Mouse (Mus musculus): ENCODE results near the gene Rcan1. TPM values are rescaled to one million over a fixed set of nuclear protein-coding genes. Genes with fewer than 3 reads are reported as not detected.

Gene Rcan1
- total RNA-seq, 1 experiment from 2014 or later: 16.8 TPM

DNA sequence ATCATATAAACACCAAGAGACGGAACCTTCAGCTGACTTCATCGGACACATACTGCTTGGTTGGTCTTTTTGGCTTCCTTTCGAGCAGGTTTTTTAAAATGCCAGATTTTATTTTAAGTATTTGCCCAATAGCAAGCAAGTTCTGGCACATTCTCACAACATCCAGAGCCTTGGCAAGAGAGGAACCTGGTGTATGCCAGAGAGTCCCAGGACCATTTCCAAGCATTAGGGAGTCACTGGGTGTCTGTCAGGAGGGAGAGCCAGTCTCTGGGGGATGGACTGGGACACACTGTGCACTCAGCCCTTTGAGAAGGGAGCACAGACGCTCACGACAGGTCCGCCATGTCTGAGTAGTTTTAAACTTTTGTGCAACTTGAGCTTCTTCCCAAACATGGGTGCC, 93.7 kb downstream of the Rcan1 start:
- ATAC-seq (replicated peaks; ENCODE audit: insufficient number of reproducible peaks, low FRiP score, low TSS enrichment, poor library complexity, severe bottlenecking): no peak

DNA sequence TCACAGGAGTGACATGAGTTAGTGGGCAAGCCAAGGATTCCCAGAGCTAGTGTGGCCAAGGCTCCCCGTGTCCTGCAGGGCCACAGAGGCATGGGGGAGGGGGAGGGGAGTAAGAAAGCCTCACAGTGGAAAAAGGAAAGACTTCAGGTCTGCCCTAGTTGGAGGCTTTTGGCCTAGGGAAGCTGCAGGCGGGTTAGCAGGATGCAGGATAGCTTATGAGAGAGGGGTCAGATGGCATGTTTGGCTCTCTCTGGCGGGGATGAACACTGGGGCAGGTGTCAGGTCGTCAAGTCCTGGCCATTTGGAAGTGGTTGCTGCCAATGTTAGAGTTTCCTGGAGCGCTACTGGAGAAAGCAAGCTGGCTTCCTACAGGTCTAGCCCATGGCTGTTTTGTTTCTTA, 99.0 kb downstream of the Rcan1 start:
- no peak for ATAC-seq (replicated peaks; ENCODE audit: insufficient number of reproducible peaks, low FRiP score, low TSS enrichment, poor library complexity, severe bottlenecking)

DNA sequence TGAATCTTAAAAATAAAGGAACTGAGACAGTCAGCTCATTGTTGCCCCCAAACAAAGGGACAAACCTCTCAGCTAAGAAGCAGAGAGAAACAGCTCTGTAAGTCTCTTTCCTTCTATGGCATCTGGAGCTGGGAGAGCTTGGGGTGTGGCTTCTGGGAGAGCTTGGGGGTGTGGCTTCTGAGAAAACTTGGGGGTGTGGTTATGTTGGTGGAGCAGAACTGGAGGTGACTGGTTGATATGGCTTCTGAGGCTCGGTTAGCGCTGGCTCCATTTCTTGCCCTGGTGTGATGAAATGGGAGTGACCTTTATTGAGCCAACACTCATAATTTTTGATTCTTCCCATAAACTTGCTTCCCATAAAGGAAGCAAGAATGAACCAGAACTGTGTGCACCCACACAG, 101.4 kb downstream of the Rcan1 start:
- ATAC-seq (replicated peaks; ENCODE audit: insufficient number of reproducible peaks, low FRiP score, low TSS enrichment, poor library complexity, severe bottlenecking): no peak

DNA sequence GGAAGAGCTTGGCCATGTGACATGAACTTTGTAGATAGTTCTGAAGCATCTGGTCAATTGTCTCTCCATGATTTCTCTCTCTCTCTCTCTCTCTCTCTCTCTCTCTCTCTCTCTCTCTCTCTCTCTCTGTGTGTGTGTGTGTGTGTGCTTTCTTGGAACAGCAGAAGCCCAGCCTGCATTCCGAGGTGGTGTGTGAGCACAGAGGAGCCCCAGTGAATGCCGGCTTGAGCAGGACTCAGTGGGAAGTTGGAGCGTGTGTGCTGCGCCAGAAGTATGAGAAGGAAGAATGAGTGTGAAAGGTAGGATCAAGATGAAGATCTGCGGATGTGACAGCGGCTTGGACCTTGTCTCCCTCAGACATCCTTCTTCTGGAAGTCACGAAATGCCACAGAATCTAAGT, 105.2 kb downstream of the Rcan1 start:
- ATAC-seq (replicated peaks; ENCODE audit: insufficient number of reproducible peaks, low FRiP score, low TSS enrichment, poor library complexity, severe bottlenecking): no peak

DNA sequence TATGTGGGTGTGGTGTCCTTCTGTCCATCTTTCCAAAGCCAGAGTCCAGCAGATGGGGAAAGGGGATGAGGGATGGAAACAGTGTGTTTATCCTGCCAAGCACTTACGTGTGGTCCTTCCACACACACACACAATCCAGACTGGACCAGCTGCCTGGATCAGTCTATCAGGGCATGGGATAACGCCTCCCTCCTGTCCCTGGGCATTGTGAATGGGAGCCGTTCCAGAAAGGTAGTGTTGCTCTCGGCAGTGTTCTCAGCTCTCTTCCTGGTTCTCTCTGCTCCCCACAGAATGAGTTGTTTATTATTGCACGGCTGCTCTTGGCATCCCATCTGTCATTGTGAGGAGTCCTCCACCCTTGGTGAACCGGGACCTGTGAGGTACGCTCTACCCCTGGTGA, 110.0 kb downstream of the Rcan1 start:
- no peak for ATAC-seq (replicated peaks; ENCODE audit: insufficient number of reproducible peaks, low FRiP score, low TSS enrichment, poor library complexity, severe bottlenecking)

DNA sequence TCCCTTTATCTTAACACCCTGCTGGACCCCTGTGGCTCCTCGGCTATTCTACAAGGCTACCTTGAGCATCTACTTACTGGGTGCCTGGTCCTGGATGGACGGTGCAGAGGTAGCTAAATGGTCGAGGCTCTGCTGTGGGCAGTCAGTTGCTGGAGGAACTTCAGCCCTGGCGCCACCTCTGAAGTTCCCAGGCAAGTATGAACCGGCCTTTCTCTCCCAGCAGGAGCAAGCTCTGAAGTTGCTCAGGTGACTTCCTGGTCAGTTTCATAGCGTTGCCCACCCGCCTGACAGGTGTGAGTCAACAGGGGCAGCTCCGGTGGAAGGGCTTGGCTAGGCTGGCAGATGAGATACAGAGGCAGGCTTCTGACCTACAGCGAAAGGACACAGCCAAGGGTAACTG, 111.4 kb downstream of the Rcan1 start, which contains the start of gene Kcne1:
Gene Kcne1, minus strand, starts transcription at position 240 of the 400 bp plus-strand sequence.
- ATAC-seq (replicated peaks; ENCODE audit: insufficient number of reproducible peaks, low FRiP score, low TSS enrichment, poor library complexity, severe bottlenecking): no peak

DNA sequence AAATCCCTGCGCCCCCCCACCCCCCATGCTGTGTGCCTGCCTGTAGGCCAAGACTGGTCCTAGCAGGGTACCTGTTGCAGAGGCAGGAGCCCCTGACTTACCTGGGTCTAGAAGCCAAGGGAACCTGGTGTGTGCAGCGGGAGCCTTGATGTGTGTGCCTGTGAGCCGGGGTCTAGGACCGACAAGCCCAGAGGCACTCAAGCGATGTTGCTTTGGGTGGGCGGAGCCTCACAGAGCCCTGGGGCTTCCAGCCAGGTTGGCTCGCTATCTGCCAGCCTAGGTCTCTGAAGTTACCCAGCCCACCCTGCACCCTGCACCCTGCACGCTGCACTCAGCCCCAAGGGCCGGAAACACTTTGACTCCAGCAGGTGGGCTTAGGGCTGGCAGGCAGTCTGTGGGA, 111.9 kb downstream of the Rcan1 start:
- ATAC-seq (replicated peaks; ENCODE audit: insufficient number of reproducible peaks, low FRiP score, low TSS enrichment, poor library complexity, severe bottlenecking): no peak

DNA sequence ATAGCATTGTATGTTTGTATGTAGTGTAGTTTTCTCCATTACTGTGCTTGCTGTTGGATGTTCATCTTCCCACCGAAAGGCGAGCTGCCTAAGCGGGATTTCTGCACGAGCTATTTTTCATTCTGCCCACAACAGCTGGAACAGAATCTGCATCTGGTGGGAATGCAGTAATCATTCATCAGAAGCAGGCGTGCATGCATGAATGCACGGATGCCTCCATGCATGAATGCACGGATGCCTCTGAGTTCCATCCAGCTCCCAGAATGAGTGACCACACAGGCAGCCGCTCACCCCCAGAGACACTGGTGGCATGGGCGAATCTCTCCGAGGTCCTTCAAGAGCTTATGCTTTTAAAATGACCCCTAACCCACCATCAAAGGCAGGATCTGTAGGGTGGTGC, 113.1 kb downstream of the Rcan1 start:
- no peak for ATAC-seq (replicated peaks; ENCODE audit: insufficient number of reproducible peaks, low FRiP score, low TSS enrichment, poor library complexity, severe bottlenecking)

DNA sequence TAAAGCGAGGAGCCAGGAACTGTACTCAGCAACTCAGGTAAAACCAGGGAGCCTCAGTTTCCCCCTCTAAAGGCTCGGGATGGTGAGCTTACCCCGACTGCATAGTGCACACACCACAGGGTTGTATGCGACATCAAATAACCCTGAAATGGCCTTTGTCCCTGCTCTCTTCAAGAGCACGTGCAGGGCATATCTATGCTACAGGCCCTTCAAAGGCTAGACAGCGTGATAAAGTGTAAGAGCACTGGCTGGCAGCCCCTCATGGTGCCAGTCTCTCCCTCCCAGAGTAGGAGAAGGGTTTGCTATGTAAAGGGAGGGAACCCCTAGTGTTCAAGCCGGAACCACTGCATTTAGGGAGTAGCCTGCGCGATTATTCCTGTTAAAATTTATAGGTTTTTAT, 113.6 kb downstream of the Rcan1 start:
- ATAC-seq (replicated peaks; ENCODE audit: insufficient number of reproducible peaks, low FRiP score, low TSS enrichment, poor library complexity, severe bottlenecking): no peak

DNA sequence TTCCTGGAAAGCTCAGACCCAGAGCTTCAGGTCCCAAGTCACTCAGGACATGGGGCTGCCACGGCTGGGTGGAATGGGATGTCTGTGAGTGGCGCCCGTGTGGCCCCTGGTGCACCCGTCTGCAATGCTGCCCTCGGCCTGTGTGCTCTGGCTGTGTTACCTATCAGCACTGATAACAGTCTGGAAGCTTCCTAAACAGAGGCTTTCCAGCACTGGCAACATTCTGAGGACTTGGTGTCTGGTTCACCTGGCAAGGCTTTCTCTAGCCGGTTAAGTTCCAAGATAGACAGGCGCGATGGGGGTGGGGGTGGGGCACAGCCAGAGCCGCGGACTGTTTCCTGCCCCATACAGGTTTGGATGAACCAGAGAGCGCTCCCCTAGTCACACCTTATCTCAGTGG, 114.7 kb downstream of the Rcan1 start:
- no peak for ATAC-seq (replicated peaks; ENCODE audit: insufficient number of reproducible peaks, low FRiP score, low TSS enrichment, poor library complexity, severe bottlenecking)

DNA sequence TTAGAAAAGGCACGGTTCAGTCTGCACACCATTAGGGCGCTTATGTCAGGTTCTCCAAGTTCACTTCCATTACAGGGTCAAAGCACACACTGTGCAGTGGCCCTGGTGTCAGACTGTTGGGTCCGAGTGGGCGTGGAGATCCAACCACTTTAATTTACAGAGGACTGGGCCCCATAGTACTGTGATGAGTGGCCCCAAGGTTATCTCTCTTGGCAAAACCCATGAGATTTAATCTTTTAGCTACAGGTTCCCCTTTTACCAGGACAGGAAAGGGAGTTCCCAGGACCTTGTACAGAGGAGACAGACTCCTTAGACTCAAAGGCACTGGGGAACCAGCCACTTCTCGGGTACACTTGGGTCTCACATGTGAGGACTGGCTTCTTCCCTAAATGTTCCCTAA, 115.3 kb downstream of the Rcan1 start:
- no peak for ATAC-seq (replicated peaks; ENCODE audit: insufficient number of reproducible peaks, low FRiP score, low TSS enrichment, poor library complexity, severe bottlenecking)

DNA sequence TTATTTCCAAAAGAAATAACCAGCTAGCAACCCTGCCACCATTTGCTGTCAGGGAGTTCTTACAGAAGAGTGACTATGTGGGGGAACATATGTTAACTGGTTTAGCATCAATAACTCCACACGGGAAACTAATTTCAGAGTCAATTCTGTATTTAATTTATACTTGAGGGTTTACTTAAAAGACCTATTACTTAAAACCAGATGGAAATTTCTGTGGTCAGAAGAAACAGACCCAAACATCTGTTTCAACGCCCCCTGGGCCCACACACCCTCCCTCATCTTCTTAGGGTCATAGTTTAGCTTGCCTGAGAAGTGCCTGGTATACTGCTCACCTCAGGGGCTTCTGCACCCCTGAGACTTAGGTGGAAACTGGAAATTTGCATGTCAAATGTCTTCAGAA, 116.8 kb downstream of the Rcan1 start:
- ATAC-seq (replicated peaks; ENCODE audit: insufficient number of reproducible peaks, low FRiP score, low TSS enrichment, poor library complexity, severe bottlenecking): no peak

DNA sequence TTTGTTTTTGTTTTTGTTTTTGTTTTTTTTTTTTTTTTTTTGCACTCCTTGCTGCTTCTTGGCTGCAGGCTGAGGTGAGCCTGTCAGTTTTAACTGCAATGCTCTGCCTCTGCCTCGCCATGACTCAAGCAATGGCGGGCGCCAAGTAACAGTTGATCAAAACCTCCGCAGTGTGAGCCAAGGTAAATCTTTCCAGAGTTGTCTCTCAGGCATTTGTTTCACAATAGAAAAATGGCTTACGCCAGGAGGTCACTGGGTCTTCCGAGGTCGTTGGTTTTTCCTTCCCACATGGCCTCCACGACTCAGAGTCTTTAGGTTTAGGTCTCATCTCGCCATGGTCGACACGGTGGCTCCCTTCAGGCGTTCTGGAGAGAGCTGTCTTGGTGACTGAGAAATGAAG, 117.4 kb downstream of the Rcan1 start:
- no peak for ATAC-seq (replicated peaks; ENCODE audit: insufficient number of reproducible peaks, low FRiP score, low TSS enrichment, poor library complexity, severe bottlenecking)

DNA sequence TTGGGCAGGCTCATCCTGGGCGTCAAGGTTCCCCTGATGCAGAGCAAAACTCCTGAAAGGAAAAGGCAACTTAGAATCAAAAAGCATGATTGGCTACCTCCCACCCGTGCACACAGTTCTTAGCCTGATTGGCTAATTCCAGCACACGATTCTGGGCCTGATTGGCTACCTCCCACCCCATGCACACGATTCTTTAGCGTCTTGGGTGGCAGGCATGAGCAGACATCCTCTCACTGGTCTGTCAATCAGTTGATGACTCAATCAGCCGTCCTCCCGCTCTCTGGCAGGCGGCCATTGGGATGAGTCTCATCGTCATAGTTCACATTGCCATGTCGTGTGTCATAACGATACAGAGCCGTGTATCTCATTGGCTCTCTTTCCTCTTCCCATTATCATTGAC, 121.7 kb downstream of the Rcan1 start:
- ATAC-seq (replicated peaks; ENCODE audit: insufficient number of reproducible peaks, low FRiP score, low TSS enrichment, poor library complexity, severe bottlenecking): no peak

DNA sequence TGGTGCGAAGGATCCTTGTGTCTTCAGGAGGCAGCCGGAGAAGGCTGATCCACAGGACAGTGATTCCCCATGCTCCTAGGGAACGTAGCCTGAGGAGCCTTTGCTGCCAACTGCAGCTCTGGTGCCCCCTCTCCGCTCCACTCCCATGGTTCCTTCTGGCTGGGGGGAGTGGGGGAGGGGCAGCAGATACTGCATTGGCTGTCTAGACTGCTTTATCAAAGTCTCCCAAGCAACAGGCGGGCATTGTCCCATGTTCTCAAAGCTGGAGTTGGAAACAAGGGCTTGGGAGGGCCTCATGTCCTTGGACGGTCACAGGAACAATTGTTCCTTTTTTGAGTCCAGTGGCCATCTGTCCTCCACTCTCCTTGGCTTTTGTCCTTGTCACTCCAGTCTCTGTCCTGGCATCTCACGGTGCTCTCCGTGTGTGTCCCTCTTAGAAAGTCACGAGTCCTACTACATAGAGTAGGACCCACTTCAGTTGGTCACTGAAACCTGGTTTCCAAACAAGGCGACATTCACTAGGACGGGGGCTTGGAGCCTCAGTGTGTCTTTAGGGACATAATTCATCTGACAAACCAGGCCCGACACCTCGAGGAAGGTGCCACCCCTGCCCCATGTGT, 124.3 kb downstream of the Rcan1 start:
- no peak for ATAC-seq (replicated peaks; ENCODE audit: insufficient number of reproducible peaks, low FRiP score, low TSS enrichment, poor library complexity, severe bottlenecking)

DNA sequence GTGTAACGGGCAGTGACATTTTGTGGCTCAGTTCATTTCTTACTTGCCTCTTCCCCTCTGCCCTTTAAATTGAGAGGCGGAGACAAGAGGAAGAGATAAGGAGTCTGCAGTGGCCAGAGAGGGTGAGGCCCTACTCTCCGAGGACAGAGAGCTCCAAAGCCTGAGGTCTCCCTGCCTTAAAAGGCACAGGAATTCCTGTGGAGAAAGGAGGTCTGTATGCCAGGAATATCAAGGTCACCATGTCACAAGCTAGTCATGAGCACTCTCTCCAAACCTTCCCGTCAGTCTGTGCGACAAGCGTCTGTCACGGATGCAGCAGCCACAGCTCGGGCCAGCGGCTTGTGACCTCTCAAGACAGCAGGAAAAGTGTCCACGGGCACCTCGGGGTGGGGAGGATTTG, 125.5 kb downstream of the Rcan1 start:
- no peak for ATAC-seq (replicated peaks; ENCODE audit: insufficient number of reproducible peaks, low FRiP score, low TSS enrichment, poor library complexity, severe bottlenecking)

Other genes with a start within 250 kb of the Rcan1 start
- not detected in 3 replicates for gene Kcne2, start 178.5 kb downstream of the Rcan1 start, total RNA-seq (2017)
- 47.9 to 91.8 TPM (median 57.4 TPM) in 3 replicates for gene Smim11, start 169.6 kb downstream of the Rcan1 start, total RNA-seq (2017)
- not detected in 3 replicates for gene Fam243, start 149.4 kb downstream of the Rcan1 start, total RNA-seq (2017)
- gene Kcne1, start 111.4 kb downstream of the Rcan1 start, total RNA-seq (2017): not detected in 3 replicates
- gene Clic6, start 14.9 kb upstream of the Rcan1 start, total RNA-seq (2017): not detected in 3 replicates

Measured in monocyte, adult 5-6 weeks (primary cell).